Mouse (Mus musculus) NIH3T3 (cell line): Measurements from ENCODE around the gene Grxcr1.

Experiments
- DNase-seq: peaks from one replicate; pipeline ENCODE4 v3.0.0-alpha.2; 2012; ENCODE audit warnings: low read depth

Grxcr1 gene

DNA sequence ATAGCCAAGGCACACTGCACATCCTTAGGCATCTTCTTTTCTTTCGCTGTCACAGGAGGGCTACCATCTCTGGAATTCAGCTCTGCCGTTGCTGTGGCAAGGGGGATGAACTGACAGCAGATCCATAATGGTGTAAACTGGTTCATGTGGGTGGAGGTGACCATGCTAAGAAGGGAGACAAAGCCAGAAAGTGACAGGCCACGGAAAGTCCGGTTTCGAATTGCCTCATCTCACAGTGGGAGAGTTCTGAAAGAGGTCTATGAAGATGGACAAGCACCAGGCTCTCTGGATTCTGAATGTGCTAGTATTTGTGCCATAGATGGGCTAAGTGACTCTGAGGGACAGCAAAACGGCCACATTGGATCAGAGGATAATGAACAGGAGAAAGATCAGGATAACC is at the start of gene Grxcr1:
Gene Grxcr1, plus strand, starts transcription at position 92 of the 400 bp plus-strand sequence.
- no peak for DNase-seq

DNA sequence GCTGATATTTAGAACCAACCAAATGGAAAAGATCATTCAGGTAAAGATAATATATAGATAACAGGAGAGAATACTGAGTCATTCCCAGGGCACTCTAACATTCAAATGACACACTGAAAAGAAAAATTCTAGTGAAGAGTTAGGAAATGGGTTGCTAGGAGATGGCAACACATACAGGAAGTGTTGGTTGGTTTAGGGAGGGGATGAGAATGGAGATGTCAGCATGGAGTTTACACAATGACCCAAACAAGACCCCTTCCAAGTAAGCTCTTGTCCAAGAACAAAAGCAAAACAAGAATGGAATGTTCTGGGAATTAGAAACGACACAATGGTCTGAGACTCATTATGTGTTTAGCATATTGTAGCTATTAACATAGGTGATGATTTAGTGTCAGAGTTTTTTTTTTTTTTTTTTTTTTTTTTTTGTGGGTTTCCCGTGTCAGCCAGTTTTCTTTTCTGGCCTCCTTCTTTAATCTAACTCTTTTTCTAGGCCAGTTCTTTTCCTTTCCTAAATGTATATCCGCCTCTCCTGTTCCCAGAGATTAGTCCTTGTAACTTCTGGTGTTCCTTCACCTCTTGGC is 49.6 kb upstream of the Grxcr1 start:
- DNase-seq: no peak

DNA sequence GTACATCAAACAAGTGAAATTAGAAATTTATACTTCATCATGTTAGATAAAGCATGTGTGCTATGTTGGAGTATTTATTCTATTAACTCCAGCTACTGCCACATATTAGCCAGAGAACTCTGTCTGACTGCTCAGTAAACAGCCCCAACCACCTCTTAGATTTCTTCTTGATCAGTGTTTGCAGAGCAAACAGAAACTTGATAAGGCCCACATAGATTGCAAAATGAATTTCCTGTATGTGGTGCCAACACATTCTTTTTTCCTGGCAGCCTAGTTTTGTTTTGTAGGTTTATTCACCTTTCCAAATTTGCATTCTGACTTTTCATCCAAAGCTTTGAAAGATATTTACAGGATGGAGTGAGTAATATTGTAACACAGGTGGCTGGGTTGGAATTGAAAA is 41.2 kb upstream of the Grxcr1 start:
- DNase-seq: no peak

DNA sequence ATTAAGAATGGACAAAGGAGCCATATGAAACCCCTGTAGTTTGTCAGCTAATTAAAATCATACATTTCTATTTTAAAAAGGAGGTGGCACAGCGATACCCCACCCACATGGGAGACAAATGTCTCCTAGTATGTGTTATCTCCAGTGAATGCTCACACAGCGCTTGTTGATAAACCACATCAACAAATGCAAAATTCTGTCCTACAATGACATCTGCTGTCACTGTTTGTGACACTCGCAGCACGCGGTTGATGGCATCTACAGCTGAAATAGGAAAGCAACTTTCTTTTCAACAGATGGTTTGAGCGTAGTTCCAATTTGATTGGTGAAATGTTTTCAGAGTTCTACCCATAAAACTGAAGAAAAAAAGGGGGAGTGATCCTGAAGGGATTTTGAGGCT is 29.0 kb upstream of the Grxcr1 start:
- no peak for DNase-seq

DNA sequence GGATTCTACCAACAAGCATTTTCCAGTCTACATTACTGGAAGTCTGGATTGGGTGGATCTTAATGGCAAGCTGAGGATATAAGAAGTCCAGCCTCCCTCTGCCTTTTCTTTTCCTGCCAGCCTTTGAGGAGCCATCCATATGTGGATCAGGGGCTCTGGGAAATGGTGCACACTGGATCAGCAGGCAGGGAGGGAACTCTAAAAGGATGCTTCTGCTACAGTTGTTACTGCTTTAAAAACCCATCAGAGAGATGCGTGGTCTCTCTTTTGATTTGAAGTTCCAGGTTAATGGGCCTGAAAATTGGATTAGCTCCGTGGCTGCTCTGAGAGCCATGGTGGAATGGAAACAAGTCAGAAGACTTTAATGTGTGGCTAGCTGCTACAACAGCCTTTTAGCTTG is 27.7 kb upstream of the Grxcr1 start:
- no peak for DNase-seq

DNA sequence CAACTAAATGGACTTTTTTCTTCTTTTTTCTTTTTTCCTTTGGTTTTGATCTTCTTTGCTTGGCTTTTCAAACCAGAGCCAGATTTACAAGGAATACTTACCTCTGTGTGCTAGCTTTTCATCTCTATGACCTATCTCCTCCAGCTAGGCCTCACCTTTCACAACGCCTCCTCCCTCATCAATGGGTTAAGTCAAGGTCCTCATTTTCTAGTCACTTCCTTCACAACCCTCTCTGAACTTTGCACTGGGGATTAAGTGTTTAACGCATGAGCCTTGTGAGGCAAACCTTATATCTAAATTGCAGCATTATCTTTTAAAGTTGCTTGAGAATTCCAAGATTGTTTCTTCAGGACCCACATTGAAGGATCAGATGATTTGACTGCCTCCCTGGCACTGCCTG is 27.2 kb upstream of the Grxcr1 start:
- no peak for DNase-seq

DNA sequence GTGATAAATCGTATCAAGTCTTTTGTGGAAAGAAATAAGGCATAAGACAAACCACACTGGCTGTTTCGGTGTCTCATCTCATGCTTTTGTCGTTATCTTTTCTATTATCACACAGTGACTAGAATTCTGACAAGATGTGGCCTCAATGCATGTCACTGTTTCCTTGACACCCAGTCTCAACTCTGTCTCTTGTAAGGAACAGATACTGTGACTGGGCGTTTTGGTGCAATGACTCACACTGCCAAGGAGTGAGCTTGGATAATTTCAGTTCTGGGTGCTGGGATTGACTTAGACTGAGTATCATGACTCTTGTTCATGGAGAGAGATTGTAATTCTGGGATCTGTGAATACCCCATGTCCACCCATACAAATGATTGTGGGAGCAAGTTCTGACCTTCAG is 24.6 kb upstream of the Grxcr1 start:
- no peak for DNase-seq

DNA sequence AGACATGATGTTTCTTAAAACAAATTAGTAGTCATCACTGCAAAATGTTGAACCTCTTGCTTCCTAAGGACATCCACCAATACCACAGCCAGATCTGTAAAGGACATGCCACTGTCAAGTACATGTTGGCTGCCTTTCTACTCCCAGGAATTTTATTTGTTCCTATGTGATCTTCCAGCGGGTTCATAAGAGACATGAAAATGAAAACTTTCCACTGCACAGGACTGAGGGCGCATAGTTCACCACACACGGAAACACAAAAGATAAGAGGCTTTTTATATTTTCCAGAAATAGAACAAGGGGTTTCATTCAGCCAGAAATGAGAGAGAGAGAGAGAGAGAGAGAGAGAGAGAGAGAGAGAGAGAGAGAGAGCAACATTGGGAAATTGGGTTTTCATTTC is 20.1 kb upstream of the Grxcr1 start:
- no peak for DNase-seq

DNA sequence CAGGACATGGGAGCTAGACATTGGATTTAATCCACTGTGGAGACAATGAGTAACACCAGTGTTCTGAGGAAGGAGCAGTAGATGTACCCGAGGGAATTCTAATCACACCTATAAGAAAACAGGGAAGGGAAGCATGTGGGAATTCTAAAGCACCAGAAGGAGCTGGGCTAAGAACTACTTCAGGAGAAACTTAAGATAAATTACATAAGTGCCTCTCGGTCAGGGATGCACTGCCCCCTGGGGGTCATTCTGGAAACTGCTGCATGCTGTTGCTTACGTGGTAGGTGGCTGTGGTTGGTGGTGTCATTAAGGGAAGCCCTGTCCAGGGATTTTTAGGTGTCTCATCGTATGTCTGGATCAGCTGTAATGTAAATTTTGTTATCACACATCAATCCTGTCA is 19.0 kb upstream of the Grxcr1 start:
- peak; percentile 33 for DNase-seq

DNA sequence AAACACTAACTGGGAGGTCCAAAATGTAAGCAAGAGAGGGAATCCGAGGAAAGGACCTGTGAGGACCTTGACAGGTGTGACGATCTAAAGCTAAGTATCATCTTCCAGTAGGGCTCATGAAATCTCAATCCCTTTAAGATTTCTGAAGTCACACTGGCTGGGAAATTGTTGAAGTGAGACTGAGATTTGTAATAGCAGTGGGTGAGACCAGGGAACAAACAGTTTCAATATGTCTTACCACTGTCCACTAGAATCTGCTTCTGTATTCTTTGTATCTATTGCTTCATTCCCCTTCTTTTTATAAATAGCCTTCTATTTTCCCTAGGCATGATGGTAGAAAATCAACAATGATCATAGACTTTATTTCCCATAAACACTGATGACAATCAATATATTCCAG is 10.8 kb upstream of the Grxcr1 start:
- DNase-seq: no peak

DNA sequence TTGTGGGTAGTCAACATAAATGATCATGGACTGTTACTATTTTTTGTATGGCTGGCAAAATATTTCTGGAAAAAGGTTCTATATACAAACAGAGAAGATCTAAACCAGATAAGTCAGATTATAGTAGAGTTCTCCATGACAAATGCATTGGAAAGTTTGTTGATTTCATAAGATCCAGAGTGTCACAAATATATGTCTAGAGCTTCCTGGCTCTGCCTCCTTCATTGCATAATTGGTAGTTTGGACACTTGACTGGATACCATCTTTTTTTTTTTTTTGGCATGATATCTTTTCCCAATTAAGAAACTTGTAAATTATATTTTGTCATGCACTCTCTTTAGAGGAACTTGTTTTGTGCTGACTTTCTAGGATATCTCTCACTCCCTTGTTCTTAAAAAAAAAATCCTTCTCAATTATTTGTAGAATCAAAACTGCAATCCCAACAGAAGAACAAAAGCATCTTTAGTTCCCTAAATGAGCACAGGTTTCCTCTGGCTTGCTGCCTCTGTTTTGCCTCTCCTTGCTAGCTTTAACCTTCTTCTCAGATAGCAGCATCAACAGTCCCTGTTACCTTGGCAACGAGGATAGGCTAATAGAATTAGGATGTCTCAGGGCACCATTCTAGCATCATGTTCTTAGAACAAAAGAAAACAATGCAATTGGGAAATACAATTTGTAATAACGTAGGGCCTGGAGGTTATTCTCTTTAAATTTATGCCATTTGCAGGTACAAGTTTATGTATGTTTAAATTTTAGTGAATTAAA is 4.8 kb upstream of the Grxcr1 start:
- no peak for DNase-seq

DNA sequence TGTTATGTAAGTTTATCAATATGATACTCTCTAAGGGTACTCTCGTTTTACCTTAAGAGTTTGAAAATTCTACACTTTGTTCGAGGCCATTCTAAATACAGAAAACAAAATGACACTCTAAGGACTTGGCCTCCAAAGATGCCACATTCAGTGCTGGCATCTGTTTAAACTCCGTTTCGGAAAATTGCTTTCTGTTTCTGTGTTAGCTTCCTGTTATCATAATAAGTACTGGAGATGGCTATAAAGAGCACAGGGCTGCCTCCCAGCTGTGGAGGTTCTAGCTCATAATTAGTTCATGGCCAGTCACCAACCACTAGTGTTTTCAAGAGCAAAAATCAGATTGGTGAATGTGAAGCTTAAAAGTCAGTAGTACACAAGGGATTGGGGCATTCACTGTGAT is 4.2 kb upstream of the Grxcr1 start:
- no peak for DNase-seq

DNA sequence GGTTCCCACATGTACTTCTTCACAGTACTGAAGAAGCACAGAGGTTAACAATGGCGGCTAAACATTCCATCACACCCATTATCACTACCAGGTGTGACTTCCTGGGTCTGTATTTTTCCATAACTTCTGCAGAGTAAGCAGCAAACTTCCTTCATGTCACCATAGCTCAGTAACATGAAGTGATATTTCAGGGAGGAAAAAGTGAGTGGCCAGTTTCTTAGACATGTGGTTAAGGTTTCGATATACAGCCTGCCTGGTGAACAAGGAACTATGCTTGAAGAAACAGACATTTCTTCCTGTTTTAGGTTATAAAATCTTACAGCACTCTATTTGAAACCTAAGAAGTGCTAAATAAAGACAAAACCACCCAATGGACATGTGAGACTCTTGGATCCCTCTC is 1.7 kb downstream of the Grxcr1 start:
- DNase-seq: no peak

DNA sequence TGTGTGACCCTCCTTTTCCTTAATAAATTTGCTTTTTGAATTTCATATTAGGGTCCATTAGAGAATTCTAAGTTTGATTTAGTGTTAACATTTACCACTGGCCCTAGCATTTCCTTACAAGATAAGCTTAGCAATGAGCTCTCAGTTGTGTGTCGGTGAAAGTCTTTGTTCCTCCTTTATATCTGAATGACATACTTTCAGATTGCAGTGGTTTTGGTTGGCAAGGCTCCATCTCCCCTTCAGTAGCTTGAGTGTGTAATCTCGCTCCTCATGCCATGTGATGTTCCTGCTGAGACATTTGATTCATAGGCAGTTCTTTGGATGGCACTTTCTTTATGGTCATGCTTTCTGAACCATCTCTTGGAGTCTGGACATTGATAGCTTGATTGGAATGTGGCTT is 7.4 kb downstream of the Grxcr1 start:
- DNase-seq: no peak

DNA sequence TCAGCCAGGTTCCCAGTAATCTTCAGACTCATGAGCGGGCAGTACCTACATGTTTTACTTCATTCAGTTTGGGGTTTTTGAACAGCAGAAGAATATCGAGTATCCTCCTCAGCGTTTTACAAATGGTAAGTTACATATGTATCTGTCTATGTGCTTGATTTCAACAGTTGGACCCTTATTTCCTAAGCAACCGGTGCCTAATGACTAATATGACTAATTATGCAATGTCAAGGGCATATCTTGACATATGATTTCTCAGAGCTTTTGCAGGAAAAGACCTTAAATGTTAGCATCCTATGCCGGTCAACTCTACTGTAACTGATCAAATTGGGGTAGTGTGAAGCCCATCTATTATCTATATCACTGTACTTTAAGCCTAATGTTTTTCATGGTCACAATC is 11.7 kb downstream of the Grxcr1 start:
- DNase-seq: no peak

DNA sequence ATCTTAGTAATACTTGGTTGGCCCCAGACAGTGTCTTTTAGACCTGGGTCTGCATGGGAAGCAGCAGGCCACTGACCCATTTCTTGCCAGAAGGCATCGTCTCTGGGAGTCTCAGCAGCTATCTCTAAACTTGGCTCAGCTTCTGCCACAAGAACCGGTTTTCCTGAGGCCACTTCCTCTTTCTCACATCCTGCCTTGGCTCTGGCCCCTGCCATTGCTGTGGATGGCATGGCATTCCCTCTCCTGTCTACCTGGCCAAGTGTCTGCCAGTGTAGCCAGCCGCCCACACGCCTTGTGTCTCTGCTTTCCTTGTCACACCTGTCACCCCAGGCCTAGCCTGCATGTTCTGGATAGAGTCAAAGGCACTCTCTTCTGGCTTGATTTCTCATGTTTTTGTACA is 17.1 kb downstream of the Grxcr1 start:
- DNase-seq: no peak

DNA sequence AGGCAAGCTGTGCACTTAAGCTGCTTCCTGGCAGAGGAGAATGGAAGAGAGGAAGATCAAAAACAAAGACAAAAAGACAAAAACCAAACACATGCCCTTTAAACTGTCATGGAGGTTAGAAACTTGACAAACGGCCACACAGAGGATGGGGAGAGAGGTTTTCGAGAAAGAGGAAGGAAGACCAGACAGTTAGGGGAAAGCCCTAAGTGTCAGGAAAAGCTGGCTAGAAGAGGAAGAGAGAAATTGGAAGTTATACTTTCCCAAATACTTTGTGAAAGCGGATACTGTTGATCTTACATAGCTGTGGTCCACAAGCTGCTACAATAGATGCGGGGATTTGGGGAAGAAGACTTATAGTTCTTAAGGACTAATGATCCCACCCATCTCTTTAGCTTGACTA is 17.9 kb downstream of the Grxcr1 start:
- no peak for DNase-seq

DNA sequence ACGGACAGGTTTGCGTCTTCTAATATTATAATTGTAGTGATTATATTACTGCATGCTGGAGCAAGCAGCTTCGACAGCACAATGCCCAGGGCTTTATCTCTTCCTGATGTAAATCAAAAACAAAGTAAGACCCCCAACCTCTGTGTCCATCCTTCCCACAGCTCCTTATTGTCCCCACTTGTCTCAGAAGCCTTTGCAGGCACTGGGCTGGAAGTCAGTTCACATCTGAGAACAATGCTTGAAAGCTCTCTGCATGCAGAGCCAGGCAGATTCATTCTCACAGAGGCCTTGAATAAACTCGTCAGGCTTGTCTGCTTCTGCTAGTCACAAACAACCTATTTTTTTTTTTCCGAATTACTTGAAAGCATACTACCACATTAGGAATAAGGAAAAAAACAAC is 19.5 kb downstream of the Grxcr1 start:
- no peak for DNase-seq

DNA sequence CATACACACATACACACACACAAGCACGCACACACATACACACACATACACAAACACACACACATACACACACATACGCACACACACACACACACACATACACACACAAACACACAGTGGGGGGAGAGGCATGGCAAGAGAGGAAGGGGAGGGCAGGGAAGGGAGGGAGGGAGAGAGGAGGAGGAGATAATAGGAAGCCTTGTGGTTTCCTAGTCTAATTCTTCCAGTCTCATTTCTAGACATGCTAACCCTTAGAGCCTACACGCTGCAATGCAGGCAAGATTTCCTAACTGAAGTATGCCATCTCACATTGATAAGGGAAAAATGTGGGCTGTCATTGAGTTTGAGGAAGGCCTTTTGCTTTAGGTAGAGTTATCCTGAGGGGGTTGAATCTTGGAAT is 25.9 kb downstream of the Grxcr1 start:
- DNase-seq: no peak

DNA sequence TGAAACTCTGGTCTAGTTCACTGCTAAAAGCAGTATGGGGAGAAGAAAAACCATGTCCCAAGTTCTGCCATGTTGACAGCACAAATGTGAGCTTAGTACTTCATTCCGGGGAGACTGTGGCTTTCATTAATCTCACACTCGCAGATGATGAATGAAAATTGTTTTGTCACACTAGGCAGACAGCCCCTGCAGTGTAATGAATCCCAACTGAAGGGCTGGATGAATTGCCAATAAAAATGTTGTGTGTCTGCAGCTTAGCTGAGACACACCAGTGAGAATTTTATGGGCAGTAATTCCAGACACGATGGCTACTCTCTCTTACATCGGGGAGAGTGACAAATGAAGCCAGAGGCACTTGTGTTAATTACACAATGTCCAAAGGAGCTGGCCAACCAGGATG is 37.1 kb downstream of the Grxcr1 start:
- DNase-seq: no peak

DNA sequence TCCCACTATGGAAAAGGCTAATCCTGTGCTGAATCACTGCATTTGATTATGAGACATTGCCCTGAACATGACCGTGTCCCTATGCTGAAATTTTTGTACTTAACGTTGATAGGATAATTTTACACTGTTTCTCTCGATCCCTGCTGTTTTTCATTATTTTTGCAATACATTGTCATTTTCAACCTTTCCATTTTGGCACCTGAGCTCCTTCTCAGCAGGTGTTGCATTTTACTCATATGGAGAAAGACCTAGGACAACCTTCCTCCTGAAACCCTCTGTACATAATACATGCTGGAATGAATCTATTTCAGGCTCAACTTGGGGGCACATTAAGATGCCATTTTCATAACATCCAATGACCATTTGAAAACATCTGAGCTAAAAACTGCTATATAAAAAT is 38.7 kb downstream of the Grxcr1 start:
- no peak for DNase-seq

DNA sequence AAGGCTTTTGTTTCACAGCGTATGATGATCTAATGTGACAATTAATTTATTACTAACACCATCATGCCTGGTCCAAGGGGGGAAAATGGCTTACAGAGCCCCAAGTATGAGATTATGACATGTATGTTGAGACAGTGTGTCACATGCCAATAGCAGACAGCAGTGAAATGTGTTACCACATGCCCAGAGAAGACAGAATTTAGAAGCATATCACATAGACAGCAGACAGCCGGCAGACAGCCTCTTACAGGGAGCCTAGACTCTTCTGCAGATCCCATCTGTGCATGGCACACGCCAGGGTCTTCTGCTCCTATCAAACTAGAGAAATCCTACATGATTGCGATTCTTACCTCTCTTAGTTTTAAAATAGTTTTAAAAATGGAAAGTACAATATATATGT is 40.2 kb downstream of the Grxcr1 start:
- DNase-seq: no peak

DNA sequence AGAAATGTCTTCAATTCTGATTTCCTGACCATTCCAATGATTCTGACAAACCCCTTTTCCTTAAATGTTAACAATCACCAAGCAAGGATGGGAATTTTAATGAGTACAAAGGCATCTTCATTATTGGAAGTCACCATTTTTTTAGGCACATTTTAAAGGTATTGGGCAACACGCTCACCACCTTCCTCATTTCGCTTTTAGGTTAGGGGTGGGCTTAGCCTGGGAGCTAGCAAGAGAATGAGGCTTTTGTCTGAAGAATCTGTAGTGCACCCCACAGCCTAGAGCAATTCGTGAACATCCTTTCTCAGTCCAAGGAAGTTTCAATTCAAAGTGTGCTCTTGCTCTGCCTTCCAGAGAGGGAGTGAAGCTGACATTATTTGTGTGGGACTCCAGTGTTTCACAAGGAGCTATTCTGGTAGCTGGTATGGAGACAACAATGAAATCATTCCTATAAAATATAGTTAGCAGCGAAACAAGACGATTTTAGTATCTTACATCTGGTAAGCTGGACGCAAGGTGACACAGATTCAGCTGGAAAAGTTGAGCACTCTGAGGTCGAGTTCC is 55.0 kb downstream of the Grxcr1 start:
- no peak for DNase-seq

DNA sequence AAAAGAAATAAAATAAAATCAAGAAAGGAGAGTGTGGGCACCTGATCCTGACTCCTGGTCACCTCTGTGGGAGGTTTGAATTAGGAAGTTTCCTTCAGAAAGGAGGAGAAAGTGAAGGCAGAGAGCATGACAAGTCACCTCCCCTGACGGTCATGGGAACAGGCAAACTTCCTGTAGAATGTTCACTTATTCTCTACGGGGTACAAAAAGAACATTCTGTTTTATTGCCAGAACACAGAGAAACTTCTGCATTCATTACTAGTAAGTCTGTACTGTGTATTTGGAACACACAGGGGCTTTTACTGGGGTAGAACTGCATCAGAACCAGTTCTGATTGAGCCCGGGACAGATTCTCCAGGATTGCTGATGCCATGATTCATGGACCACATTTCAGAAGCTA is 55.5 kb downstream of the Grxcr1 start:
- DNase-seq: no peak
